Mouse (Mus musculus): ENCODE measurements around the gene Poc1b.

DNA sequence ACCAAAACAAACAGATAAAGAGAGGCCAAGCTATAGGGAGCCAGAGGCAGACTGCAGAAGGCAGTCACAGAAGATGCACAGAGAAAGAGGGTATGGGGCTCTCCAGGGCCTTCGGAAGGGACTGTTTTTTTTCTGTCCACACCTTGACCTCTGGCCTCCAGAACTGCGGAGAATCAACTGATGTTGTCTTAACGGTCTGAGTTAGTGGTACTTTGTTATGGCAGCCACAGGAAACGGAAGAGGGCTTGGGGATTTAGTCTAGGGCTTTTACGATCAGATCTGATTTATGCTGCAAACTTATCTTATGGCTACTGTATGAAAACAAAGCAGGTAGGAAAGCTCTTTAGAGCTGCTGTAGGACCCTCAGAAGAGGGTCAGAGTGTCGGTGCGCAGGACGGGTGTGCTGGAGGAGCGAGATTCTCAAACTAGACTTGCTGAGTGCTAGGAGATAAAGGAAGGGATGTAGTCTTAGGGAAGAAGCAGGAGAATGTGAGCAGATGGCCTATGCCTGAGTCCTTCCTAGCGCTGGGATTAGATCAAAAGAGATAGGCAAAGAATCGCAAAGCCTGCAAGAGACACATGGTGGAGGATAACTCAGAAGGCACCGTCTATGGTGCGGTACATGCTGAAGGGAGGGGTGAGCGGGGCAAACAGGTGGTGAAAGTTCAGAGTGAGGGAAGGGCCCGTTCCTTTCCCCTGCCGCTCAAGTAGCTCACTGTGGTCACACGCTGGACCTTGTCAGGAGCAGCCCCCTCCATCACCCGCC lies 8.8 kb downstream of the Poc1b start:
- TF ChIP-seq POLR2A (IDR thresholded peaks at IDR 0.05; ENCODE audit: insufficient read depth, low read depth, low read length): no peak
- TF ChIP-seq CTCF (IDR thresholded peaks at IDR 0.05): no peak
